ENCODE assay signal across 17 mouse cellular contexts in genomic region chr12:76392979-76393378, GRCm38 (mm10). TPM values are rescaled to one million over a fixed set of nuclear protein-coding genes. Genes with fewer than 3 reads are reported as not detected.
"Had no signal": no experiment of that assay in that cellular context is flagged by ENCODE, and none has a peak within 500 bp of the region (broad histone marks: within the 10 kb centered on the region; RNA-seq: fewer than 3 reads in every experiment).

No protein-coding gene starts in this region.

- H3K4me3 ChIP-seq: midbrain, embryonic 10.5 days; midbrain, embryonic 13.5 days; midbrain, embryonic 15.5 days; neural tube, embryonic 12.5 days; stomach, embryonic 15.5 days had no signal

- H3K9ac ChIP-seq: lung, embryonic 14.5 days; midbrain, embryonic 13.5 days; midbrain, embryonic 15.5 days; neural tube, embryonic 12.5 days; stomach, embryonic 15.5 days had no signal

- H3K9me3 ChIP-seq: midbrain, embryonic 10.5 days; midbrain, embryonic 13.5 days; midbrain, embryonic 15.5 days; neural tube, embryonic 12.5 days; stomach, embryonic 15.5 days had no signal

- H3K4me1 ChIP-seq: midbrain, embryonic 10.5 days; midbrain, embryonic 13.5 days; midbrain, embryonic 15.5 days; stomach, embryonic 15.5 days had no signal

- H3K4me2 ChIP-seq: lung, embryonic 14.5 days; midbrain, embryonic 13.5 days; midbrain, embryonic 15.5 days; neural tube, embryonic 12.5 days; stomach, embryonic 15.5 days had no signal

- H3K27ac ChIP-seq: midbrain, embryonic 10.5 days; midbrain, embryonic 13.5 days; midbrain, embryonic 15.5 days; neural tube, embryonic 12.5 days; stomach, embryonic 15.5 days; stomach, postnatal 0 days had no signal

- H3K36me3 ChIP-seq: midbrain, embryonic 13.5 days; midbrain, embryonic 15.5 days; neural tube, embryonic 12.5 days had no signal

- DNase-seq: lung, adult 18-20 months; lung, embryonic 14.5 days; lung, postnatal 14 days; lung, postnatal 4 days; right cerebral cortex, postnatal 14 days; thymus, adult 2 months; thymus, postnatal 14 days; thymus, postnatal 36 days had no signal

- ATAC-seq: midbrain, embryonic 13.5 days; midbrain, embryonic 15.5 days had no signal

- H3K27me3 ChIP-seq: midbrain, embryonic 13.5 days; midbrain, embryonic 15.5 days; neural tube, embryonic 12.5 days; stomach, embryonic 15.5 days had no signal

RNA-seq across cellular contexts. Expression of gene Ppp1r36, which starts 24.4 kb away (rescaled TPM):
- total RNA-seq: megakaryocyte-erythroid progenitor cell, adult 5-6 weeks; neutrophil, adult 5-6 weeks had no signal
- polyA plus RNA-seq: spleen, adult 2 months; thymus, adult 2 months had no signal
